Mouse (Mus musculus): ENCODE data around the gene Gm5901.

- TF ChIP-seq CTCF (IDR thresholded peaks at IDR 0.05; ENCODE audit: low read depth) (no peak), EP300 (IDR thresholded peaks at IDR 0.05; ENCODE audit: low read depth) (no peak)
Measured at GRCm38 (mm10) chr7:105425424-105426043, 50.7 kb downstream of the Gm5901 start, which contains the start of gene Cckbr.
